8 mouse cellular contexts compared by ENCODE assay signal in the genomic region with DNA sequence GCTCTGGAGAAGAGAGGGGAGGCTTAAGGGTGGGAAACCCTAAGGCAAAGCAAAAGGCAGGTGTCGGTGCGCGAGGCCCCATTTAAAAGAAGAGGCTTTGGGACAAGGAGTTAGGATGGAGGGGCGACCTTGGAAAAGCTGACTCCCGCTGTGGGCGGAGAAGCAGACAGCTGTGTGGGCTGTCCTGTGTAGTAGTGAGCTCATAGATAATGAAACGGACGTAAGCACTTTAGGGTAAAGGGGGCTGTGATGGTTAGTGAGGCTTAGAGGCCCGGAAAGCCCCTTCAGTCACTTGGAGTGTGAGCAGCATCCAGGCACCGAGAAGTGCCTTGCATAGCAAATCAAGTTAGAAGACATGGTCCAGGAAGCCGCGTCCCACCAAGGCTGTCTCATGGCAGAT. TPM values are rescaled to one million over a fixed set of nuclear protein-coding genes. Genes with fewer than 3 reads are reported as not detected.
DNase-seq lines count a peak whose midpoint lies in the region; ATAC-seq and TF ChIP-seq lines count a peak whose summit lies in the region.

A gene (minus strand): TSS at position 167 of the 400 bp plus-strand sequence.

- intact Hi-C loops in left cerebral cortex, postnatal 14 days (cut with DNase I), result no loop called here

- H3K36me3 ChIP-seq in thymus, adult 2 months (ENCODE audit: control insufficient read depth, insufficient read depth, low read length), result no peaks in the 10 kb centered on the region
- peaks cover 17% of the 10 kb centered on the region for H3K36me3 ChIP-seq in embryonic facial prominence, embryonic 10.5 days (replicated peaks)
- peaks cover 16% of the 10 kb centered on the region for H3K36me3 ChIP-seq in heart, embryonic 13.5 days

- no peaks in the 10 kb centered on the region for H3K27me3 ChIP-seq in thymus, adult 2 months (ENCODE audit: control insufficient read depth, insufficient read depth, low read length)
- H3K27me3 ChIP-seq in embryonic facial prominence, embryonic 10.5 days (replicated peaks; ENCODE audit: low read depth, poor library complexity, severe bottlenecking), result no peaks in the 10 kb centered on the region
- no peaks in the 10 kb centered on the region; the same call in 1 of the 2 replicates for H3K27me3 ChIP-seq in heart, embryonic 13.5 days (replicated peaks)

- H3K4me2 ChIP-seq in heart, embryonic 13.5 days, result peak within 1 kb of the TSS; percentile 98

- no peaks in the 10 kb centered on the region for H3K9me3 ChIP-seq in embryonic facial prominence, embryonic 10.5 days
- no peaks in the 10 kb centered on the region for H3K9me3 ChIP-seq in heart, embryonic 13.5 days

- ATAC-seq in heart, embryonic 13.5 days (ENCODE audit: extremely low read depth, insufficient number of reproducible peaks, low FRiP score, low TSS enrichment), result 0 out of 2 replicates have a peak, but pooled peaks have one; percentile 2

- peaks cover 42% of the 10 kb centered on the region for H3K4me1 ChIP-seq in thymus, adult 2 months (replicated peaks; ENCODE audit: control insufficient read depth, insufficient read depth, low read length)
- H3K4me1 ChIP-seq in embryonic facial prominence, embryonic 10.5 days, result peaks cover 34% of the 10 kb centered on the region
- peaks cover 24% of the 10 kb centered on the region for H3K4me1 ChIP-seq in heart, embryonic 13.5 days

- WGBS in thymus, adult 2 months, result 9% methylated on average over 12 of the region's 12 CpGs
- 11% methylated on average over 12 of the region's 12 CpGs for WGBS in embryonic facial prominence, embryonic 10.5 days
- 8% methylated on average over 12 of the region's 12 CpGs for WGBS in heart, embryonic 13.5 days

- no peak for TF ChIP-seq POLR2A in thymus, adult 2 months (IDR thresholded peaks at IDR 0.05; ENCODE audit: control insufficient read depth, extremely low read depth, insufficient read depth, low read length, poor library complexity)

- peak within 1 kb of the TSS; percentile 61 for H3K4me3 ChIP-seq in thymus, adult 2 months (ENCODE audit: control insufficient read depth, insufficient read depth, low read length)
- peak within 1 kb of the TSS; percentile 69 for H3K4me3 ChIP-seq in embryonic facial prominence, embryonic 10.5 days
- H3K4me3 ChIP-seq in heart, embryonic 13.5 days, result peak within 1 kb of the TSS; percentile 77

- DNase-seq in thymus, adult 2 months, result no peak
- no peak for DNase-seq in thymus, postnatal 10 days (ENCODE audit: low spot score in 2 of 2)
- no peak for DNase-seq in embryonic facial prominence, embryonic 10.5 days (ENCODE audit: low spot score)
- DNase-seq in left cerebral cortex, postnatal 14 days (ENCODE audit: low spot score in 2 of 2), result no peak
- peak; percentile 73 for DNase-seq in naive thymus-derived CD4-positive, alpha-beta T cell, adult 2 months (ENCODE audit: low read depth)
- DNase-seq in cerebellum, postnatal 4 days (ENCODE audit: low spot score in 2 of 2), result no peak
- DNase-seq in kidney, adult 8-10 months, result no peak

- no peak for TF ChIP-seq CTCF in thymus, adult 2 months (IDR thresholded peaks at IDR 0.05; ENCODE audit: borderline replicate concordance, control insufficient read depth, extremely low read depth, insufficient read depth, low read length, poor library complexity)

- H3K9ac ChIP-seq in heart, embryonic 13.5 days, result peak within 1 kb of the TSS; percentile 93

- peak within 1 kb of the TSS; percentile 47 for H3K27ac ChIP-seq in thymus, adult 2 months (ENCODE audit: control insufficient read depth, insufficient read depth, low read length)
- peak within 1 kb of the TSS; percentile 81 for H3K27ac ChIP-seq in embryonic facial prominence, embryonic 10.5 days (replicated peaks)
- peak within 1 kb of the TSS; percentile 75 for H3K27ac ChIP-seq in heart, embryonic 13.5 days (replicated peaks)

RNA-seq across cellular contexts. Expression of the gene that starts here (rescaled TPM):
- polyA plus RNA-seq in thymus, adult 2 months (2012; rRNA removed), result 9.8 and 11.8 TPM in 2 replicates
- polyA plus RNA-seq in embryonic facial prominence, embryonic 10.5 days (2016; fragmentation: Nextera tagmentation; extraction: Ambion mirVana), result 18.2 and 18.4 TPM in 2 replicates
- 13.8 and 19.0 TPM in 2 replicates for polyA plus RNA-seq in heart, embryonic 13.5 days (2015; fragmentation: Nextera tagmentation; extraction: Ambion mirVana)
- 10 to 100 TPM; 16.1 to 16.3 TPM for total RNA-seq in left cerebral cortex, postnatal 14 days (2021)
